Mouse (Mus musculus) G1E (cell line): ENCODE measurements around the gene Defb35.

Experiments
- CTCF ChIP-seq: IDR thresholded peaks from 2 replicates; pipeline ENCODE4 v1.5.1; 2012; ENCODE audit warnings: low read depth, low read length, inconsistent platforms, mixed read lengths
- GATA1 ChIP-seq: IDR thresholded peaks from 2 replicates; pipeline ENCODE4 v1.6.1; 2012; ENCODE audit warnings: borderline replicate concordance, low read length, inconsistent platforms, mixed read lengths
- POLR2AphosphoS5 ChIP-seq: IDR thresholded peaks from 2 replicates; pipeline ENCODE4 v1.6.1; 2012; ENCODE audit warnings: low read depth, low read length, inconsistent platforms; ENCODE audit not compliant: insufficient replicate concordance

DNA sequence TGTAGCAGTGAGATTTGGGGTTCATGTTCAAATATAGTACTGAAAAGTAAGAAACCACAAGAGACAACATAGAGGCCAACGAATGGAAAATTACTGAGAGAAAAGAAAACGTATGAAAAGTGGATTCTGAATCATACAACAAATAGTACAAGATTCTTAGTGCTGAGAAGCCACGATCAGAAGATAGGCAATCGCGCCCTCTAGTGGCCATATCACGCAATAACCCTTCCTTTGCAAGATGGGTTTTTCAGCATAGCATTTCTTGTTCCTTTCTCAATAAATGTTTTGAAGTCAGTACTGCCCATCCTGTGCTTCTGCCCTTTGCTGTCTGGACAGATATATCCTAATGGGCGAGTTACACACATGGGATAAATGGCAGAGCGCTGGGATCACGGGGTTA, 17.2 kb downstream of the Defb35 start:
- no peak for TF ChIP-seq GATA1
- TF ChIP-seq CTCF, result peak; percentile 77
- no peak for TF ChIP-seq POLR2AphosphoS5
